In genomic region chr8:120307103-120307502, GRCm38 (mm10) we compare ENCODE assay signal across 9 mouse cellular contexts.
DNase-seq lines count a peak whose midpoint lies in the region; ATAC-seq and TF ChIP-seq lines count a peak whose summit lies in the region.
"Had no signal": no experiment of that assay in that cellular context is flagged by ENCODE, and none has a peak within 500 bp of the region (broad histone marks: within the 10 kb centered on the region; RNA-seq: fewer than 3 reads in every experiment).

No protein-coding gene starts in this region.

- no peak for TF ChIP-seq POLR2A in kidney, adult 2 months (IDR thresholded peaks at IDR 0.05; ENCODE audit: low read depth, low read length)

- 4% methylated on average over 16 of the region's 16 CpGs for WGBS in forebrain, embryonic 13.5 days
- 29% methylated on average over 16 of the region's 16 CpGs for WGBS in kidney, adult 2 months

- peak; percentile 31 for ATAC-seq in forebrain, embryonic 13.5 days
- ATAC-seq: inflammation-experienced regulatory T-cells, adult 6 months had no signal

- H3K4me1 ChIP-seq in forebrain, embryonic 13.5 days, result peaks cover 81% of the 10 kb centered on the region
- peaks cover 44% of the 10 kb centered on the region for H3K4me1 ChIP-seq in megakaryocyte, embryonic 14.5 days
- H3K4me1 ChIP-seq in kidney, adult 2 months (ENCODE audit: control insufficient read depth, insufficient read depth, low read length), result no peaks in the 10 kb centered on the region

- peak; percentile 62 for DNase-seq in layer of hippocampus, adult 9-11 months
- DNase-seq in layer of hippocampus, adult 9-10 months (ENCODE audit: low spot score), result no peak
- peak; percentile 87 for DNase-seq in thymus, postnatal 25 days
- no peak for DNase-seq in kidney, adult 2 months
- DNase-seq in kidney, adult 18-20 months, result no peak
- no peak for DNase-seq in urinary bladder, postnatal 25 days (ENCODE audit: low spot score)

- TF ChIP-seq CTCF in kidney, adult 2 months (conservative IDR thresholded peaks at IDR 0.05; ENCODE audit: insufficient read depth, insufficient read length, low read depth, low read length), result no peak

- peak overlapping the region; percentile 43; the same call in 1 of the 2 replicates for H3K9ac ChIP-seq in forebrain, embryonic 13.5 days

- peak overlapping the region; percentile 6; the same call in 1 of the 2 replicates for H3K4me2 ChIP-seq in forebrain, embryonic 13.5 days

- H3K27ac ChIP-seq in forebrain, embryonic 13.5 days, result peak overlapping the region; percentile 88
- no peak overlapping the region for H3K27ac ChIP-seq in kidney, adult 2 months (ENCODE audit: insufficient read depth, low read depth, low read length)

- no peaks in the 10 kb centered on the region for H3K36me3 ChIP-seq in forebrain, embryonic 13.5 days (ENCODE audit: poor library complexity, severe bottlenecking)
- H3K36me3 ChIP-seq in megakaryocyte, embryonic 14.5 days (replicated peaks; ENCODE audit: low read length), result no peaks in the 10 kb centered on the region
- H3K36me3 ChIP-seq in kidney, adult 2 months (ENCODE audit: control insufficient read depth, insufficient read depth, low read length), result no peaks in the 10 kb centered on the region

- H3K9me3 ChIP-seq in forebrain, embryonic 13.5 days (replicated peaks), result no peaks in the 10 kb centered on the region
- no peaks in the 10 kb centered on the region for H3K9me3 ChIP-seq in megakaryocyte, embryonic 14.5 days

- H3K4me3 ChIP-seq in forebrain, embryonic 13.5 days, result no peak overlapping the region
- peak overlapping the region; percentile 86 for H3K4me3 ChIP-seq in megakaryocyte, embryonic 14.5 days (replicated peaks)
- no peak overlapping the region for H3K4me3 ChIP-seq in kidney, adult 2 months (ENCODE audit: insufficient read depth, low read depth, low read length)

- peaks cover 18% of the 10 kb centered on the region for H3K27me3 ChIP-seq in forebrain, embryonic 13.5 days
- peaks cover 45% of the 10 kb centered on the region for H3K27me3 ChIP-seq in megakaryocyte, embryonic 14.5 days (replicated peaks)
- H3K27me3 ChIP-seq in kidney, adult 2 months (replicated peaks; ENCODE audit: control insufficient read depth, insufficient read depth, low read length), result no peaks in the 10 kb centered on the region

Comparison
In these comparisons a context has a peak if more than half of its experiments do, and no peak if none do; other contexts are left out.
1. DNase-seq: peak in layer of hippocampus, adult 9-11 months (single experiment) and thymus, postnatal 25 days (single experiment); none in layer of hippocampus, adult 9-10 months (single experiment), kidney, adult 2 months (single experiment), kidney, adult 18-20 months (single experiment) and urinary bladder, postnatal 25 days (single experiment).